Mouse (Mus musculus) kidney, embryonic 15.5 days (tissue): Measurements from ENCODE around the gene Hba-x. TPM values are rescaled to one million over a fixed set of nuclear protein-coding genes. Genes with fewer than 3 reads are reported as not detected.

Source experiments
- ATAC-seq: fragments of 200-750 bp; cut with Nextera tagmentation; replicated peaks from 2 replicates; pipeline ENCODE4 v1.8.0; 2017; ENCODE audit warnings: moderate TSS enrichment; ENCODE audit not compliant: low FRiP score
- H3K27ac ChIP-seq: fragments of 300-500 bp; sonication (generic); 2 replicates; pipeline ENCODE4 v1.5.1; 2015; ENCODE audit warnings: mild to moderate bottlenecking, inconsistent platforms
- H3K27me3 ChIP-seq: fragments of 300-500 bp; sonication (generic); 2 replicates; pipeline ENCODE4 v1.6.1; 2015; ENCODE audit warnings: inconsistent platforms
- H3K36me3 ChIP-seq: fragments of 300-500 bp; sonication (generic); 2 replicates; pipeline ENCODE4 v1.6.1; 2015; ENCODE audit warnings: inconsistent platforms
- H3K4me1 ChIP-seq: fragments of 300-500 bp; sonication (generic); 2 replicates; pipeline ENCODE4 v1.6.1; 2015; ENCODE audit warnings: inconsistent platforms
- H3K4me2 ChIP-seq: fragments of 300-500 bp; sonication (generic); 2 replicates; pipeline ENCODE4 v1.6.1; 2015; ENCODE audit warnings: moderate library complexity, mild to moderate bottlenecking, inconsistent platforms
- H3K4me3 ChIP-seq: fragments of 300-500 bp; sonication (generic); replicated peaks from 2 replicates; pipeline ENCODE4 v1.5.1; 2015; ENCODE audit warnings: mild to moderate bottlenecking, inconsistent platforms
- H3K9ac ChIP-seq: fragments of 300-500 bp; sonication (generic); 2 replicates; pipeline ENCODE4 v1.6.1; 2015; ENCODE audit warnings: mild to moderate bottlenecking, inconsistent platforms
- H3K9me3 ChIP-seq: fragments of 300-500 bp; sonication (generic); replicated peaks from 2 replicates; pipeline ENCODE4 v1.6.1; 2016; ENCODE audit warnings: inconsistent platforms
- WGBS: fragments of 180-500 bp; shearing (Covaris S2); methylation state at CpG from one replicate; pipeline ENCODE4 v1.1.7; 2015; ENCODE audit warnings: mixed read lengths; 5-methylcytosine and 5-hydroxymethylcytosine counted together
- polyA plus RNA-seq: library from polyadenylated mRNA; unstranded; fragments of >200 nt; fragmentation: Nextera tagmentation; extraction: Ambion mirVana; gene quantifications from 2 replicates; pipeline ENCODE4 v1.2.1, GENCODE M21; 2015

The Hba-x gene
- polyA plus RNA-seq, 1 experiment from 2014 or later, result 65.3 TPM

DNA sequence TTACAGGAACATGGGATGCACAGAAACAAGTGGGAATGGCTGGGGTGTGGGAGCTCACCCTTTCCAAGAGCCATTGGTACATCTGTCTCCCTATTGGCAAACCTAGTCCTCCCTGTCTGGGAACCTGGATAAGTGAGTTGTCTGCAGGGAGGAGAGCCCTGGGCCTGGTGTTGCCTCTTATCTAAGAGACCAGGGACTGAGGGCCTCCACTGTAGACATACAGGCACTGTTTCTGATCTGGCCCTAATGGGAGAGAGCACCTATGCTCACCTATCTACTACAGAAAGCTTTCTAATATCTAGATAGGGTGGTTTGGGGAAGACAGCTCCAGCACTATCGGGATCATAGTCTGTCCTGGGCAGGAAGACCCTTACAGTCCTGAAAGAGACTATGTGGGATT is 20.1 kb upstream of the Hba-x start:
- H3K4me3 ChIP-seq, result no peak overlapping the region
- ATAC-seq, result peak; percentile 83; the same call in 1 of the 2 replicates
- H3K27ac ChIP-seq, result no peak overlapping the region
- no peaks in the 10 kb centered on the region for H3K4me1 ChIP-seq
- no peaks in the 10 kb centered on the region for H3K27me3 ChIP-seq
- H3K4me2 ChIP-seq, result no peak overlapping the region
- H3K9ac ChIP-seq, result no peak overlapping the region
- WGBS, result 91% methylated on average over 1 of the region's 1 CpGs
- peaks cover 60% of the 10 kb centered on the region for H3K36me3 ChIP-seq
- no peaks in the 10 kb centered on the region for H3K9me3 ChIP-seq

DNA sequence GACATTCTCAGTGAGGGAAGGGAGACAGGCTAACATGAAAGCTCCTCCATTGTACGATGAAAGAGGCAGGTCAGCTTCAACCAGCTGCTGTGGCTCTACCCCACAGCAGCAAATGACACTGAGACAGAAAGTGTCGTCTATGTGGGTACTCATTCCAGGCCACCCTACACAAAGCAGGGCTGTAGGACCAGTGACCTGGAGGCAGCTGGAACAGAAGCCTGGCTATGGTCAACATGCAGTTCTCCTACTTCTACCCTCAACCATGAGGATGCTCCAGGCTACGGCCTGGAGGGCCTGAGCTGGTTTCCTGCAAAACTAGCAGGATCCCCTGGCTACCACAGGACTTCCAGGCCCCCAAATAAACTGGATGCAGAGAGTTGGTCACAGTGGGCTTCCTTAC is 19.6 kb upstream of the Hba-x start:
- no peaks in the 10 kb centered on the region for H3K27me3 ChIP-seq
- H3K4me1 ChIP-seq, result no peaks in the 10 kb centered on the region
- WGBS, result 91% methylated on average over 3 of the region's 3 CpGs
- H3K36me3 ChIP-seq, result peaks cover 57% of the 10 kb centered on the region
- no peak for ATAC-seq
- H3K9ac ChIP-seq, result no peak overlapping the region
- H3K9me3 ChIP-seq, result no peaks in the 10 kb centered on the region
- H3K4me3 ChIP-seq, result no peak overlapping the region
- no peak overlapping the region for H3K4me2 ChIP-seq
- H3K27ac ChIP-seq, result no peak overlapping the region

DNA sequence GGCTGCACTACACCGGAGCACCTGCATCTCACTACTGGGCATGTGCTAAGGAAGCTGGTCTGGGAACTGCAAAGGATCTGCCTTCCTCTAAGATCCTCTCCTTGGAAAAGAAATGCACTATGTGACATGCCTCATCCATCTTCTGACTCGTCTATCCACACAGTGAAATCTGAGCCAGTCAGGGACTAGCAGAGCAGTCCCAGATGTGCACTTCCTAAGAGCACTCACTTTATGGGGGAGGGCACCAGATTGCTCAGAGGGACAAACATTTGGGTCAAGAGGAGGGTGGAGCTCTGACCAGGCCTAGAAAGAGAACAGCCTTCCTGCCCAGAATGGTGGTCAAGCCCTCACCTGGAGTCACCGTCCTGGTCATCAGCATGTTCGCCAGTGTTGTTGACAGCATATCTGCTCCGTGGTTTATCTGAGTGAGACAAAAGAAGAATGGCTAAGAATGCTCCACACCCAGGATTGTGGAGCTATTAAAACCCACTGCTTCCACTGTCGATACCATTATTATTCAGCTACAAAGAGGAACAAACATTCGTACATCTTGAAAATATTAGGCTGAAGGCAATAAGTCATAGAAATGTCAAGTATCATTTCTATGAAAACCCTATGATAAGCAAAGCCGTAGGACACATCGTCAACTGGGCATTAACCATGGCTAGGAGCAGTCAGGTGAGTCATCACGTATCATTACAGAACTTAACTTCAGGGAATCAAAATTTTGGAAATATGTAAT is 13.4 kb upstream of the Hba-x start:
- WGBS, result 63% methylated on average over 10 of the region's 10 CpGs
- 0 out of 2 replicates have a peak overlapping the region, but pooled peaks have one; percentile 34 for H3K27ac ChIP-seq

DNA sequence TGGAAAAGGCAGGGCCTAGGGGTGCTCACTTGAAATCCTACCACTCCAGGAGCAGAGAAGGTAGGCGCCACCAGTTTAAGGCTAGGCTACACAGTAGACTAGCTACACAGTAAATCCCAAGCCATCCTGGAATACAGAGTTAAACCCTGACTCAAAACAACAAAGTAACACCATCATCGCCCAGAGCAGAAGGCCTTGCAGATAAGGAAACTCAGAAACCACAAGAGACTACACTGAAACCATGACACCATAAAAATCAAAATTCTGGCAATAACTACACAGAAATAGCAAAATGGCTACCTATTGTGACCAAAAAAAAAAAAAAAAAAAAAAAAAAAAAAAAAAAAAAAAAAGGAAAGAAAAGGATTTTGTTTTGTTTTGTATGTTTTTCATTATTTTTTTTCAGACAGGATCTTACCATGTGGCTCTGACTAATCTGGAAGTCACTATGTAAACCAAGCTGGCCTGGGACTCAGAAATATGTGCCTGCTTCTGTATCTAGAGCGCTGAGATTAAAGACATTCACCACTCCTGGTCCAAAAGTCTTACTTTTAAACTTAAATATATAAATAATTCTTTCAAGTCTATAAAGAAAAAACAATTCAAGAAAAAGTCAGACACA is 11.0 kb upstream of the Hba-x start:
- H3K27me3 ChIP-seq, result 0 out of 2 replicates have a peak, but pooled peaks cover 2% of the 10 kb centered on the region
- ATAC-seq, result no peak
- H3K9me3 ChIP-seq, result no peaks in the 10 kb centered on the region
- H3K4me3 ChIP-seq, result no peak overlapping the region
- peaks cover 21% of the 10 kb centered on the region for H3K36me3 ChIP-seq
- H3K9ac ChIP-seq, result no peak overlapping the region
- WGBS, result 89% methylated on average over 3 of the region's 3 CpGs
- no peak overlapping the region for H3K4me2 ChIP-seq
- peaks cover 12% of the 10 kb centered on the region for H3K4me1 ChIP-seq
- no peak overlapping the region for H3K27ac ChIP-seq

More for the DNA sequence above, 13.4 kb upstream of the Hba-x start:
- no peaks in the 10 kb centered on the region for H3K9me3 ChIP-seq
- no peak overlapping the region for H3K4me3 ChIP-seq
- H3K4me2 ChIP-seq, result no peak overlapping the region
- H3K9ac ChIP-seq, result no peak overlapping the region
- peak; percentile 57 for ATAC-seq
- H3K4me1 ChIP-seq, result peaks cover 8% of the 10 kb centered on the region
- H3K27me3 ChIP-seq, result no peaks in the 10 kb centered on the region
- H3K36me3 ChIP-seq, result peaks cover 28% of the 10 kb centered on the region

DNA sequence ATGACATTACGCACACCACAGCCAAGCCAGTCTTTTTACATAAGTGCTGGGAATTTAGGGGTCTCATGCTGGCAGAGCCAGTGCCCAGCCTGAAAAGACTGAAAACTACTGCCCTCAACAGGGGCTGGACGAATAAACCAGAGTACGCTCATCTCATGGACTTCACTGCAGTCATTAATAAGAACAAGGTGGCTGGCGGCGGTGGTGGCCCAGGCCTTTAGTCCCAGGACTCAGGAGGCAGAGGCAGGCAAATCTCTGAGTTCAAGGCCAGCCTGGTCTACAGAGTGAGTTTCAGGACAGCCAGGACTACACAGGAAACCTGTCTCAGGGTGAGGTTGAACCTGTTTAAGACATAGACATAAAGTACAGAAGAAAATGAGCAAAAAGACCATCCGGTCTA is 10.0 kb upstream of the Hba-x start:
- WGBS, result 91% methylated on average over 6 of the region's 6 CpGs
- Histone ChIP-seq H3K27me3 (peaks cover 7% of the 10 kb centered on the region; the same call in 1 of the 2 replicates), H3K27ac (0 out of 2 replicates have a peak overlapping the region, but pooled peaks have one; percentile 7), H3K4me1 (peaks cover 12% of the 10 kb centered on the region), H3K9me3 (no peaks in the 10 kb centered on the region), H3K36me3 (peaks cover 12% of the 10 kb centered on the region), H3K9ac (no peak overlapping the region), H3K4me3 (no peak overlapping the region), H3K4me2 (no peak overlapping the region)
- ATAC-seq, result no peak

DNA sequence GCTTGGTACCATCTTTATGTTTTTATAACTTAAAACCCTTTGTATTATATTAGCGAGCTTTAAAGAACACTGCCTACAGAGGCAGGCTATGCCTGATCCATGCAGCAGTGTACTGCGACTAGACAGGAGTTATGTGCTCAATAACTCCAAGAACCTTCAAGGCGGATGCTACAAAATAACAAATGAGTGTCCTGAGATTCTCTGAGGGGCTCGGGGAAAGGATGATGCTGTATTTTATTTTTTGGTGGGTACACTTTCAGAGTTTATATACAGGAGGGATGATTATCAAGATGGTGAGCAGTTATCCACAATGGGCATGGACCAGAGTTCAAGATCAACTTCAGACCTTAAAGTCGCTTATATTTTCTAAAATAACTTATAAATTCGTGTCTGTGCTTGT is 9.4 kb upstream of the Hba-x start:
- Histone ChIP-seq H3K4me1 (peaks cover 12% of the 10 kb centered on the region), H3K36me3 (peaks cover 9% of the 10 kb centered on the region), H3K4me2 (peak overlapping the region; percentile 63), H3K27me3 (peaks cover 7% of the 10 kb centered on the region; the same call in 1 of the 2 replicates), H3K27ac (peak overlapping the region; percentile 93), H3K9me3 (no peaks in the 10 kb centered on the region), H3K9ac (peak overlapping the region; percentile 88), H3K4me3 (peak overlapping the region; percentile 78)
- 24% methylated on average over 6 of the region's 6 CpGs for WGBS
- ATAC-seq, result no peak

DNA sequence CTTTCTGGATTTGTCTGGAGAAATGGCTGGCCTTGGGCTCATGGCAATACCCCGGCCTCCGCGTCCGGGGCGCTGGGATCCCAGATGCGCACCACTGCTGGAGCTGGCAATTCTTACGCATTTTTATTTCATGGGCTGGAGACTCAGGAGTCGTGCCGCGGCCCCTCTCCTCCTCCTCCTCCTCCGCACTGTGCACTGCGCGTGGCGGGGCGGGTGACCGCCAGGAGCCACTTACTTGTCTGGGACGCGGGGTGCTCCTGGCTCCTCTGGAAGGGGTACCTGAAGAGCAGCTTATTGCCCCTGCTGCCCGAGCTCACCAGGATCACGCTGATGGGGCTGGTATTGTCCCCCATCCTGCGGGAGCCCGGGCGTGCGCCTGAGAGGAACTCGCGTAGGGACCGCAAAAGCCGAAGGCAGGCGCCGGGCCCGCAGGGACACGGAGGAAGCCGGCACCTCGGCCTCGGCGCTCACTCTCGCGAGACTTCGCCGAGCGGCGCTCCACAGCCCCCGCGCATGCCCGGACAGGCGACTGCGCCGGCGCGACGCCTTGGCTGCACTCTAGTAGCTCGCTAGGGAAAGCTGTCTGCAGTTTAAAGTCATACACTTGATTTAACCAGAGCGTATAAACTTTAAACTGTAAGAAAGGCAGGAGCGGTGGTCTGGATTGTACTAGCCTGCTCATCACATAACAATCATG is 8.9 kb upstream of the Hba-x start, which contains the start of gene Nprl3:
Nprl3 (minus strand) TSS at position 520 of the 697 bp plus-strand sequence.
- Histone ChIP-seq H3K36me3 (peaks cover 3% of the 10 kb centered on the region), H3K9ac (peak within 1 kb of the TSS; percentile 88), H3K4me1 (peaks cover 12% of the 10 kb centered on the region), H3K27me3 (peaks cover 9% of the 10 kb centered on the region; the same call in 1 of the 2 replicates), H3K27ac (peak within 1 kb of the TSS; percentile 93), H3K4me3 (peak within 1 kb of the TSS; percentile 78), H3K4me2 (peak within 1 kb of the TSS; percentile 63), H3K9me3 (no peaks in the 10 kb centered on the region)
- under 1% methylated on average over 54 of the region's 54 CpGs for WGBS
- peak; percentile 99 for ATAC-seq

DNA sequence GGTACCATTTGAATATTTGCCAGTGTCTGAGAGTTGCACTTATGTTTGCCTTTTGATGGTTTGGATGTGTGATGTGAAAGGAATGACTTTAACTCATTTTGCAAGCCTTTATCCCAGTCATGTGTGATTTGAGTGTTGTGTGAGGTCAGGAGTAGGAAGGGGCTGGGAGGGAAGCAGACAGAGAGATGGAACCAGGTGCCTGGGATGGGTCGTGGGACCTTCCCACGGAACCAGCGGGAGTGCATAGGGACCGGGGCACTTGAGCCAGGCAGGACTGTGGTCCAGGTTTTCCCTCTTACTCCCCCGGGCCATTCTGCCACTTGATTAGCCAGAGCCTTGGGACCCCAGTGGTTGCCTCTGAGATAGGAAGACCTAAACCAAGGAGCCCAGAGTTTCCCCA is 8.2 kb upstream of the Hba-x start:
- H3K4me2 ChIP-seq, result peak overlapping the region; percentile 63
- peak overlapping the region; percentile 93 for H3K27ac ChIP-seq
- WGBS, result 25% methylated on average over 5 of the region's 5 CpGs
- peak overlapping the region; percentile 88 for H3K9ac ChIP-seq
- H3K36me3 ChIP-seq, result no peaks in the 10 kb centered on the region
- H3K4me3 ChIP-seq, result peak overlapping the region; percentile 78
- ATAC-seq, result peak; percentile 33; the same call in 1 of the 2 replicates
- H3K27me3 ChIP-seq, result peaks cover 9% of the 10 kb centered on the region; the same call in 1 of the 2 replicates
- H3K4me1 ChIP-seq, result peaks cover 12% of the 10 kb centered on the region
- H3K9me3 ChIP-seq, result no peaks in the 10 kb centered on the region

DNA sequence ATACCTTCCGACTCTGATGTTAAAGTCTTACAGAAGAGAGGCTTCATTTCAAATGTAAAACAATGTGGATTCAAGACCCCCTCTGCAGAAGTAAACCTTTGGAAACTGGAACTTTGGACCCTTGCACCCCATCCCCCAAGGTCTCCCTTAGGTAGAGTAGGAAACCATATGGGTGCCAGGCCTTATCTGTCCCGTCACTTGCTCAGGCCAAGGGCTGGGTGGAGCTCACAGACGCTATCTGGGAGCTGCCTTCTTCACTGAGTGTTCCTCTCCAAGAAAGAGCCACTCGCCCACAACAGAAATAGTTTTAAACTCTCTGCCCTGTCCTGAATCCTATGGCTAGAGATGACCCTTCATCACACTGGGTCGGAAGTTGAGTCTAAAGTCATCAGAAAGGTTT is 7.2 kb upstream of the Hba-x start:
- H3K9ac ChIP-seq, result no peak overlapping the region
- ATAC-seq, result no peak
- no peak overlapping the region for H3K4me2 ChIP-seq
- H3K27ac ChIP-seq, result no peak overlapping the region
- H3K36me3 ChIP-seq, result no peaks in the 10 kb centered on the region
- no peak overlapping the region for H3K4me3 ChIP-seq
- no peaks in the 10 kb centered on the region for H3K9me3 ChIP-seq
- H3K4me1 ChIP-seq, result peaks cover 12% of the 10 kb centered on the region
- 89% methylated on average over 5 of the region's 5 CpGs for WGBS
- peaks cover 9% of the 10 kb centered on the region; the same call in 1 of the 2 replicates for H3K27me3 ChIP-seq

DNA sequence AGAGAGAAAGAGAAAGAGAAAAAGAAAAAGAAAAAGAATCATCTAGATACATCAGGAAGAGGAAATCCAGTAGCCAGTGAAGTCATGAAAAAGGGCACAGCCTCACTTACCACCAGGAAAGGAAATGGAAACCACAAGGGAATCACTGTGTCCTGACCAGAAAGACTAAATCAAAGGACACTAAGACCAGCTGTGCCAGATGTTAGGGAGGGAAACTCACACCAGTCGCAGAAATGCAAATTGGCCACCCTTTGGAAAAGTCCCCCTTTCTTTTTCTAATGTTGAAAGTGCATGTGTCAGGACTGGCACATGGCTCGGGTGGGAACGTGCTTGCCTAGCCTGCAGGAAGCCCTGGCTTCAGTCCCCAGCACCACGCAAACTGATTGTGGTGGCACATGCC is 5.0 kb upstream of the Hba-x start:
- Histone ChIP-seq H3K27ac (no peak overlapping the region), H3K4me2 (no peak overlapping the region), H3K4me1 (peaks cover 7% of the 10 kb centered on the region), H3K27me3 (peaks cover 14% of the 10 kb centered on the region; the same call in 1 of the 2 replicates), H3K4me3 (no peak overlapping the region), H3K9me3 (no peaks in the 10 kb centered on the region), H3K9ac (no peak overlapping the region), H3K36me3 (no peaks in the 10 kb centered on the region)
- no peak for ATAC-seq
- 51% methylated on average over 4 of the region's 4 CpGs for WGBS

DNA sequence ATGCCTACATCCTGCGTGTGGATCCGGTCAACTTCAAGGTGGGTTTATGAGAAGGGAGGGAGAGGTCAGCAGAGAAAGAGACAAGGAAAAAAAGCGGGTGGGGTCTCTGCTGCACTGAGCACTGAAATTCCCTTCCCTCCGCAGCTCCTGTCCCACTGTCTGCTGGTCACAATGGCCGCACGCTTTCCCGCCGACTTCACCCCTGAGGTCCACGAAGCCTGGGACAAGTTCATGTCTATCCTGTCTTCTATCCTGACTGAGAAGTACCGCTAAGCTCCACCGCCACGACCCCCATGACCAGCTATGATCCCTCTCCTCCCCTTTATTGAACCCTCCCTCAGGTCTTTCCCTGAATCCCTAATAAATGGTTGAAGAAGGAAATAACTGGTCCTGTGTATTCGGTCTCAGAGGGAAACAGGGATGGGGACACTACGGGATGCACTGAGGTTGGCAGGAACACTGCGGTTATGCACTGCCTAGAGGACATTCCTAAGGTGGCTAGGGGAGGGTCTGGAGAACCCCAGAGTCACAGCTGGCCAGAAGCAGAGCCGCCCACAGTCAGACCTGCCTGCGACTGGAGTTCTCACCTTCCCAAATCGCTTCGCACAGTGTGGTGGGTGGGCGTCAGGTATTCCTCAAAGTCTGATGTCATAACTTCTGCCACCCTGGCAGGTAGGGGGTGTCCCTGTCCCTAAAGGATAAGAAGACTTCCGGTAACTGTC is 1.7 kb downstream of the Hba-x start:
- no peak overlapping the region for H3K4me3 ChIP-seq
- no peak overlapping the region for H3K27ac ChIP-seq
- peaks cover 19% of the 10 kb centered on the region for H3K27me3 ChIP-seq
- 71% methylated on average over 21 of the region's 21 CpGs for WGBS
- no peak for ATAC-seq
- H3K4me2 ChIP-seq, result no peak overlapping the region
- no peaks in the 10 kb centered on the region for H3K4me1 ChIP-seq
- H3K9ac ChIP-seq, result no peak overlapping the region
- no peaks in the 10 kb centered on the region for H3K36me3 ChIP-seq
- no peaks in the 10 kb centered on the region for H3K9me3 ChIP-seq
